ENCODE assay signal across 9 mouse cellular contexts in genomic region chr16:7146454-7146853, GRCm38 (mm10).
DNase-seq lines count a peak whose midpoint lies in the region; ATAC-seq and TF ChIP-seq lines count a peak whose summit lies in the region.
"Had no signal": no experiment of that assay in that cellular context is flagged by ENCODE, and none has a peak within 500 bp of the region (broad histone marks: within the 10 kb centered on the region; RNA-seq: fewer than 3 reads in every experiment).

No protein-coding gene starts in this region.

- WGBS in forebrain, embryonic 10.5 days = 10% methylated on average over 6 of the region's 6 CpGs
- 21% methylated on average over 6 of the region's 6 CpGs for WGBS in hindbrain, postnatal 0 days
- 26% methylated on average over 6 of the region's 6 CpGs for WGBS in midbrain, postnatal 0 days

- TF ChIP-seq CTCF in brain, embryonic 14.5 days (IDR thresholded peaks at IDR 0.05; ENCODE audit: borderline replicate concordance, extremely low read depth, insufficient read depth, insufficient read length) = no peak
- TF ChIP-seq CTCF in hindbrain, postnatal 0 days (IDR thresholded peaks at IDR 0.05; ENCODE audit: low read depth) = no peak
- no peak for TF ChIP-seq CTCF in midbrain, postnatal 0 days (IDR thresholded peaks at IDR 0.05)

- ATAC-seq in hindbrain, postnatal 0 days = 0 out of 2 replicates have a peak, but pooled peaks have one; percentile 51
- ATAC-seq in midbrain, postnatal 0 days (ENCODE audit: low FRiP score) = no peak
- ATAC-seq in megakaryocyte, adult 5-6 weeks (ENCODE audit: poor library complexity, severe bottlenecking) = no peak

- no peak overlapping the region for H3K4me2 ChIP-seq in hindbrain, postnatal 0 days (ENCODE audit: low read depth, low read length)
- H3K4me2 ChIP-seq in midbrain, postnatal 0 days (ENCODE audit: low read depth, low read length, poor library complexity, severe bottlenecking) = no peak overlapping the region

- no peak overlapping the region for H3K4me3 ChIP-seq in forebrain, embryonic 10.5 days
- H3K4me3 ChIP-seq in hindbrain, postnatal 0 days (ENCODE audit: low read length) = no peak overlapping the region
- no peak overlapping the region for H3K4me3 ChIP-seq in midbrain, postnatal 0 days (ENCODE audit: low read depth, low read length)

- H3K9me3 ChIP-seq in forebrain, embryonic 10.5 days = no peaks in the 10 kb centered on the region
- no peaks in the 10 kb centered on the region for H3K9me3 ChIP-seq in hindbrain, postnatal 0 days (ENCODE audit: low read length)
- no peaks in the 10 kb centered on the region for H3K9me3 ChIP-seq in midbrain, postnatal 0 days (ENCODE audit: low read length)

- H3K36me3 ChIP-seq in forebrain, embryonic 10.5 days (replicated peaks) = no peaks in the 10 kb centered on the region
- no peaks in the 10 kb centered on the region for H3K36me3 ChIP-seq in hindbrain, postnatal 0 days (ENCODE audit: insufficient read depth, low read length)
- H3K36me3 ChIP-seq in midbrain, postnatal 0 days (ENCODE audit: insufficient read depth, low read length) = no peaks in the 10 kb centered on the region

- H3K9ac ChIP-seq in hindbrain, postnatal 0 days (replicated peaks; ENCODE audit: low read length) = no peak overlapping the region
- no peak overlapping the region for H3K9ac ChIP-seq in midbrain, postnatal 0 days (replicated peaks; ENCODE audit: low read length, poor library complexity, severe bottlenecking)

- H3K27me3 ChIP-seq in forebrain, embryonic 10.5 days (ENCODE audit: poor library complexity, severe bottlenecking) = peaks cover 28% of the 10 kb centered on the region
- H3K27me3 ChIP-seq in hindbrain, postnatal 0 days (ENCODE audit: insufficient read depth, low read length) = no peaks in the 10 kb centered on the region
- H3K27me3 ChIP-seq in midbrain, postnatal 0 days (ENCODE audit: insufficient read depth, low read length) = no peaks in the 10 kb centered on the region

- H3K27ac ChIP-seq in forebrain, embryonic 10.5 days = peak overlapping the region; percentile 44; the same call in 1 of the 2 replicates
- H3K27ac ChIP-seq in hindbrain, postnatal 0 days = peak overlapping the region; percentile 45; the same call in 1 of the 2 replicates
- no peak overlapping the region for H3K27ac ChIP-seq in midbrain, postnatal 0 days (ENCODE audit: low read depth, low read length)

- DNase-seq in brain, embryonic 14.5 days (ENCODE audit: low read depth) = peak; percentile 87
- DNase-seq in forebrain, embryonic 10.5 days (ENCODE audit: extremely low spot score, low spot score) = peak; percentile 37
- DNase-seq in hindbrain, postnatal 0 days (ENCODE audit: low spot score) = peak; percentile 35
- DNase-seq in midbrain, postnatal 0 days (ENCODE audit: low spot score) = peak; percentile 40
- DNase-seq in c-Kit-positive CD71-positive TER-119-positive erythroid progenitor cells, embryonic 14.5 days (ENCODE audit: low spot score) = no peak
- no peak for DNase-seq in right cerebral cortex, postnatal 4 days
- DNase-seq: adrenal gland, postnatal 14 days; lung, postnatal 10 days had no signal

- peaks cover 60% of the 10 kb centered on the region for H3K4me1 ChIP-seq in forebrain, embryonic 10.5 days
- peaks cover 15% of the 10 kb centered on the region; the same call in 1 of the 2 replicates for H3K4me1 ChIP-seq in hindbrain, postnatal 0 days (ENCODE audit: insufficient read depth, low read length)
- H3K4me1 ChIP-seq in midbrain, postnatal 0 days (ENCODE audit: insufficient read depth, low read length) = peaks cover 17% of the 10 kb centered on the region; the same call in 1 of the 2 replicates

- no peak for TF ChIP-seq POLR2A in brain, embryonic 14.5 days (IDR thresholded peaks at IDR 0.05; ENCODE audit: borderline replicate concordance, extremely low read depth, insufficient read depth, insufficient read length, poor library complexity, severe bottlenecking)

Comparison
In these comparisons a context has a peak if more than half of its experiments do, and no peak if none do; other contexts are left out.
1. DNase-seq: peak in brain, embryonic 14.5 days (single experiment), forebrain, embryonic 10.5 days (single experiment), hindbrain, postnatal 0 days (single experiment) and midbrain, postnatal 0 days (single experiment); none in c-Kit-positive CD71-positive TER-119-positive erythroid progenitor cells, embryonic 14.5 days (single experiment) and right cerebral cortex, postnatal 4 days (single experiment).